Mouse (Mus musculus) limb, embryonic 11.5 days (tissue): Measurements from ENCODE around the gene Sec14l2. TPM values are rescaled to one million over a fixed set of nuclear protein-coding genes. Genes with fewer than 3 reads are reported as not detected.
A peak's percentile ranks its signal among the peaks of the same experiment; 100 is the strongest.

Experiments used
- ATAC-seq: fragments of 200-750 bp; cut with Nextera tagmentation; 2 replicates; pipeline ENCODE4 v1.8.0; 2017; ENCODE audit warnings: low read depth; ENCODE audit not compliant: insufficient number of reproducible peaks, low FRiP score, low TSS enrichment
- DNase-seq: peaks from one replicate; pipeline ENCODE4 v3.0.0-alpha.2; 2015; ENCODE audit warnings: low spot score
- H3K27ac ChIP-seq: fragments of 300-500 bp; sonication (generic); replicated peaks from 2 replicates; pipeline ENCODE4 v1.5.1; 2014; ENCODE audit warnings: low read depth, mild to moderate bottlenecking, low read length
- H3K27me3 ChIP-seq: fragments of 300-500 bp; sonication (generic); 2 replicates; pipeline ENCODE4 v1.6.1; 2014; ENCODE audit warnings: mild to moderate bottlenecking, low read length, mixed read lengths; ENCODE audit not compliant: control insufficient read depth, insufficient read depth
- H3K36me3 ChIP-seq: fragments of 300-500 bp; sonication (generic); 2 replicates; pipeline ENCODE4 v1.6.1; 2014; ENCODE audit warnings: mild to moderate bottlenecking, low read length, moderate library complexity, mixed read lengths; ENCODE audit not compliant: control insufficient read depth, insufficient read depth
- H3K4me1 ChIP-seq: fragments of 300-500 bp; sonication (generic); 2 replicates; pipeline ENCODE4 v1.6.1; 2014; ENCODE audit warnings: low read length, mixed read lengths; ENCODE audit not compliant: control insufficient read depth, insufficient read depth
- H3K4me2 ChIP-seq: fragments of 300-500 bp; sonication (generic); 2 replicates; pipeline ENCODE4 v1.6.1; 2014; ENCODE audit warnings: low read depth, mild to moderate bottlenecking, moderate library complexity; ENCODE audit not compliant: severe bottlenecking
- H3K4me3 ChIP-seq: fragments of 300-500 bp; sonication (generic); 2 replicates; pipeline ENCODE4 v1.5.1; 2014; ENCODE audit warnings: low read depth, low read length
- H3K9ac ChIP-seq: fragments of 300-500 bp; sonication (generic); 2 replicates; pipeline ENCODE4 v1.6.1; 2014; ENCODE audit warnings: mild to moderate bottlenecking, low read length
- H3K9me3 ChIP-seq: fragments of 300-500 bp; sonication (generic); 2 replicates; pipeline ENCODE4 v1.6.1; 2016; ENCODE audit warnings: low read length; ENCODE audit not compliant: control insufficient read depth
- WGBS: fragments of 180-500 bp; shearing (Covaris S2); extraction: QIAGEN DNeasy Blood & Tissue Kit; methylation state at CpG from one replicate; pipeline ENCODE4 v1.1.7; 2014; 5-methylcytosine and 5-hydroxymethylcytosine counted together
- polyA plus RNA-seq: library from polyadenylated mRNA; unstranded; fragments of >200 nt; fragmentation: Nextera tagmentation; extraction: Ambion mirVana; gene quantifications from 2 replicates; pipeline ENCODE4 v1.2.1, GENCODE M21; 2014

Sec14l2 gene
- polyA plus RNA-seq, 1 experiment from 2014 or later: 2.2 TPM

GRCm38 (mm10) chr11:4076633-4077032 is 46.6 kb downstream of the Sec14l2 start:
- Histone ChIP-seq H3K27me3 (no peaks in the 10 kb centered on the region), H3K4me3 (no peak overlapping the region), H3K4me1 (no peaks in the 10 kb centered on the region), H3K9me3 (no peaks in the 10 kb centered on the region), H3K36me3 (no peaks in the 10 kb centered on the region), H3K4me2 (no peak overlapping the region), H3K9ac (no peak overlapping the region), H3K27ac (no peak overlapping the region)
- peak; percentile 87 for DNase-seq
- ATAC-seq: no peak
- WGBS: 15% methylated on average over 8 of the region's 8 CpGs

GRCm38 (mm10) chr11:4069664-4070063 is 53.6 kb downstream of the Sec14l2 start:
- ATAC-seq (no peak), DNase-seq (no peak)
- Histone ChIP-seq H3K4me3 (no peak overlapping the region), H3K9ac (no peak overlapping the region), H3K9me3 (no peaks in the 10 kb centered on the region), H3K27ac (no peak overlapping the region), H3K27me3 (no peaks in the 10 kb centered on the region), H3K4me2 (no peak overlapping the region), H3K36me3 (no peaks in the 10 kb centered on the region), H3K4me1 (no peaks in the 10 kb centered on the region)
- WGBS: 82% methylated on average over 1 of the region's 1 CpGs

GRCm38 (mm10) chr11:4064627-4065122 is 58.5 kb downstream of the Sec14l2 start, which contains the start of gene Sec14l3:
Gene Sec14l3, plus strand, starts transcription at chr11:4064841.
- no peak within 1 kb of the TSS for H3K9ac ChIP-seq
- no peak within 1 kb of the TSS for H3K4me2 ChIP-seq
- no peak for ATAC-seq
- H3K9me3 ChIP-seq: no peaks in the 10 kb centered on the region
- no peaks in the 10 kb centered on the region for H3K36me3 ChIP-seq
- no peaks in the 10 kb centered on the region for H3K27me3 ChIP-seq
- H3K4me3 ChIP-seq: no peak within 1 kb of the TSS
- H3K4me1 ChIP-seq: no peaks in the 10 kb centered on the region
- no peak within 1 kb of the TSS for H3K27ac ChIP-seq
- no peak for DNase-seq
- WGBS: 60% methylated on average over 5 of the region's 5 CpGs

- ATAC-seq (no peak), DNase-seq (no peak)
- H3K4me3 ChIP-seq: no peak overlapping the region
- no peaks in the 10 kb centered on the region for H3K4me1 ChIP-seq
- H3K9me3 ChIP-seq: no peaks in the 10 kb centered on the region
- no peak overlapping the region for H3K4me2 ChIP-seq
- WGBS: 52% methylated on average over 6 of the region's 6 CpGs
- no peaks in the 10 kb centered on the region for H3K36me3 ChIP-seq
- H3K9ac ChIP-seq: no peak overlapping the region
- H3K27me3 ChIP-seq: no peaks in the 10 kb centered on the region
- no peak overlapping the region for H3K27ac ChIP-seq
Observed at GRCm38 (mm10) chr11:4062981-4063380, 60.2 kb downstream of the Sec14l2 start.

GRCm38 (mm10) chr11:4062523-4062922 is 60.7 kb downstream of the Sec14l2 start:
- no peak for DNase-seq
- Histone ChIP-seq H3K4me3 (no peak overlapping the region), H3K4me1 (no peaks in the 10 kb centered on the region), H3K27ac (no peak overlapping the region), H3K9ac (no peak overlapping the region), H3K36me3 (no peaks in the 10 kb centered on the region), H3K4me2 (no peak overlapping the region), H3K9me3 (no peaks in the 10 kb centered on the region), H3K27me3 (no peaks in the 10 kb centered on the region)
- ATAC-seq: no peak
- 85% methylated on average over 4 of the region's 4 CpGs for WGBS

GRCm38 (mm10) chr11:4060866-4061575 is 62.2 kb downstream of the Sec14l2 start:
- WGBS: 76% methylated on average over 5 of the region's 5 CpGs
- H3K4me3 ChIP-seq: no peak overlapping the region

GRCm38 (mm10) chr11:4053586-4053985 is 69.6 kb downstream of the Sec14l2 start:
- Histone ChIP-seq H3K4me3 (no peak overlapping the region), H3K4me1 (no peaks in the 10 kb centered on the region), H3K9me3 (no peaks in the 10 kb centered on the region), H3K36me3 (no peaks in the 10 kb centered on the region), H3K27me3 (no peaks in the 10 kb centered on the region), H3K9ac (no peak overlapping the region), H3K27ac (no peak overlapping the region), H3K4me2 (no peak overlapping the region)
- WGBS: 18% methylated on average over 5 of the region's 5 CpGs
- DNase-seq (peak; percentile 84), ATAC-seq (no peak)

More at GRCm38 (mm10) chr11:4060866-4061575, 62.2 kb downstream of the Sec14l2 start:
- Histone ChIP-seq H3K9ac (no peak overlapping the region), H3K36me3 (no peaks in the 10 kb centered on the region), H3K27ac (no peak overlapping the region), H3K4me1 (no peaks in the 10 kb centered on the region), H3K4me2 (no peak overlapping the region), H3K27me3 (no peaks in the 10 kb centered on the region), H3K9me3 (no peaks in the 10 kb centered on the region)
- DNase-seq: no peak
- ATAC-seq: no peak

- Histone ChIP-seq H3K4me2 (no peak overlapping the region), H3K36me3 (no peaks in the 10 kb centered on the region), H3K27me3 (no peaks in the 10 kb centered on the region), H3K27ac (no peak overlapping the region), H3K4me3 (no peak overlapping the region), H3K9ac (no peak overlapping the region), H3K9me3 (no peaks in the 10 kb centered on the region), H3K4me1 (no peaks in the 10 kb centered on the region)
- DNase-seq (no peak), ATAC-seq (no peak)
- WGBS: 87% methylated on average over 6 of the region's 6 CpGs
Observed at GRCm38 (mm10) chr11:4048438-4048837, 74.8 kb downstream of the Sec14l2 start.
